In genomic region chr3:75297758-75298111, GRCm38 (mm10) we compare ENCODE assay signal across 24 mouse cellular contexts. TPM values are rescaled to one million over a fixed set of nuclear protein-coding genes. Genes with fewer than 3 reads are reported as not detected.
DNase-seq lines count a peak whose midpoint lies in the region; ATAC-seq and TF ChIP-seq lines count a peak whose summit lies in the region.
"Had no signal": no experiment of that assay in that cellular context is flagged by ENCODE, and none has a peak within 500 bp of the region (broad histone marks: within the 10 kb centered on the region; RNA-seq: fewer than 3 reads in every experiment).

No protein-coding gene starts in this region.

- WGBS in heart, embryonic 13.5 days: 29% methylated on average over 3 of the region's 3 CpGs
- WGBS in hindbrain, embryonic 16.5 days: 27% methylated on average over 3 of the region's 3 CpGs
- WGBS in midbrain, postnatal 0 days: 22% methylated on average over 3 of the region's 3 CpGs
- WGBS in intestine, postnatal 0 days: 50% methylated on average over 3 of the region's 3 CpGs

- no peaks in the 10 kb centered on the region for H3K27me3 ChIP-seq in heart, embryonic 13.5 days (replicated peaks)
- no peaks in the 10 kb centered on the region for H3K27me3 ChIP-seq in hindbrain, embryonic 16.5 days (replicated peaks; ENCODE audit: control insufficient read depth, insufficient read depth, low read length)
- no peaks in the 10 kb centered on the region for H3K27me3 ChIP-seq in midbrain, postnatal 0 days (ENCODE audit: insufficient read depth, low read length)
- no peaks in the 10 kb centered on the region for H3K27me3 ChIP-seq in intestine, postnatal 0 days (replicated peaks; ENCODE audit: control insufficient read depth, insufficient read depth, low read length)
- H3K27me3 ChIP-seq: limb, embryonic 12.5 days; liver, embryonic 13.5 days; midbrain, embryonic 12.5 days had no signal

- H3K4me3 ChIP-seq in heart, embryonic 13.5 days: no peak overlapping the region
- H3K4me3 ChIP-seq in left cerebral cortex, adult 2 months: no peak overlapping the region
- H3K4me3 ChIP-seq in hindbrain, embryonic 16.5 days (ENCODE audit: low read length): no peak overlapping the region
- H3K4me3 ChIP-seq in midbrain, postnatal 0 days (ENCODE audit: low read depth, low read length): no peak overlapping the region
- H3K4me3 ChIP-seq in intestine, postnatal 0 days (ENCODE audit: low read depth, low read length): no peak overlapping the region
- H3K4me3 ChIP-seq: erythroblast, embryonic 14.5 days; limb, embryonic 12.5 days; liver, embryonic 13.5 days; midbrain, embryonic 12.5 days had no signal

- no peak for ATAC-seq in heart, embryonic 13.5 days (ENCODE audit: extremely low read depth, insufficient number of reproducible peaks, low FRiP score, low TSS enrichment)
- peak; percentile 80 for ATAC-seq in hindbrain, embryonic 16.5 days
- ATAC-seq in midbrain, postnatal 0 days (ENCODE audit: low FRiP score): peak; percentile 35; the same call in 1 of the 2 replicates
- ATAC-seq in intestine, postnatal 0 days: no peak

- H3K36me3 ChIP-seq in heart, embryonic 13.5 days: no peaks in the 10 kb centered on the region
- H3K36me3 ChIP-seq in hindbrain, embryonic 16.5 days (ENCODE audit: control insufficient read depth, insufficient read depth, low read length): no peaks in the 10 kb centered on the region
- no peaks in the 10 kb centered on the region for H3K36me3 ChIP-seq in midbrain, postnatal 0 days (ENCODE audit: insufficient read depth, low read length)
- no peaks in the 10 kb centered on the region for H3K36me3 ChIP-seq in intestine, postnatal 0 days (ENCODE audit: control insufficient read depth, insufficient read depth)
- H3K36me3 ChIP-seq: limb, embryonic 12.5 days; liver, embryonic 13.5 days; midbrain, embryonic 12.5 days had no signal

- H3K9ac ChIP-seq in heart, embryonic 13.5 days: no peak overlapping the region
- H3K9ac ChIP-seq in hindbrain, embryonic 16.5 days (ENCODE audit: low read depth, low read length): no peak overlapping the region
- no peak overlapping the region for H3K9ac ChIP-seq in midbrain, postnatal 0 days (replicated peaks; ENCODE audit: low read length, poor library complexity, severe bottlenecking)
- no peak overlapping the region for H3K9ac ChIP-seq in intestine, postnatal 0 days (ENCODE audit: low read depth, low read length)
- H3K9ac ChIP-seq: limb, embryonic 12.5 days; liver, embryonic 13.5 days; lung, embryonic 14.5 days; midbrain, embryonic 12.5 days had no signal

- H3K27ac ChIP-seq in heart, embryonic 13.5 days (replicated peaks): 0 out of 2 replicates have a peak overlapping the region, but pooled peaks have one; percentile 20
- H3K27ac ChIP-seq in left cerebral cortex, adult 2 months: 0 out of 2 replicates have a peak overlapping the region, but pooled peaks have one; percentile 29
- no peak overlapping the region; the same call in 1 of the 2 replicates for H3K27ac ChIP-seq in hindbrain, embryonic 16.5 days (ENCODE audit: low read depth, low read length)
- H3K27ac ChIP-seq in midbrain, postnatal 0 days (ENCODE audit: low read depth, low read length): peak overlapping the region; percentile 43; the same call in 1 of the 2 replicates
- H3K27ac ChIP-seq in intestine, postnatal 0 days (ENCODE audit: low read depth, low read length): no peak overlapping the region
- H3K27ac ChIP-seq: limb, embryonic 12.5 days; liver, embryonic 13.5 days; midbrain, embryonic 12.5 days had no signal

- no peak overlapping the region for H3K4me2 ChIP-seq in heart, embryonic 13.5 days
- H3K4me2 ChIP-seq in hindbrain, embryonic 16.5 days (ENCODE audit: low read length): no peak overlapping the region
- no peak overlapping the region for H3K4me2 ChIP-seq in midbrain, postnatal 0 days (ENCODE audit: low read depth, low read length, poor library complexity, severe bottlenecking)
- H3K4me2 ChIP-seq in intestine, postnatal 0 days (replicated peaks; ENCODE audit: low read depth): no peak overlapping the region
- H3K4me2 ChIP-seq: limb, embryonic 12.5 days; liver, embryonic 13.5 days; lung, embryonic 14.5 days; midbrain, embryonic 12.5 days had no signal

- intact Hi-C loops in heart, postnatal 10 days (cut with DNase I): no loop called here
- intact Hi-C loops in left cerebral cortex, adult 2 months (cut with DNase I): no loop called here
- intact Hi-C loops in left cerebral cortex, postnatal 36 days (cut with DNase I): no loop called here

- H3K9me3 ChIP-seq in heart, embryonic 13.5 days: no peaks in the 10 kb centered on the region
- no peaks in the 10 kb centered on the region for H3K9me3 ChIP-seq in hindbrain, embryonic 16.5 days (ENCODE audit: control insufficient read depth, low read length)
- no peaks in the 10 kb centered on the region for H3K9me3 ChIP-seq in midbrain, postnatal 0 days (ENCODE audit: low read length)
- H3K9me3 ChIP-seq in intestine, postnatal 0 days (ENCODE audit: control insufficient read depth): no peaks in the 10 kb centered on the region
- H3K9me3 ChIP-seq: limb, embryonic 12.5 days; liver, embryonic 13.5 days; midbrain, embryonic 12.5 days had no signal

- no peak for TF ChIP-seq CTCF in left cerebral cortex, adult 2 months (IDR thresholded peaks at IDR 0.05)
- TF ChIP-seq CTCF in midbrain, postnatal 0 days (IDR thresholded peaks at IDR 0.05): no peak
- no peak for TF ChIP-seq CTCF in intestine, postnatal 0 days (IDR thresholded peaks at IDR 0.05; ENCODE audit: low read depth)

- peaks cover 12% of the 10 kb centered on the region for H3K4me1 ChIP-seq in heart, embryonic 13.5 days
- H3K4me1 ChIP-seq in hindbrain, embryonic 16.5 days (ENCODE audit: control insufficient read depth, insufficient read depth, low read depth, low read length): peaks cover 4% of the 10 kb centered on the region; the same call in 1 of the 2 replicates
- H3K4me1 ChIP-seq in midbrain, postnatal 0 days (ENCODE audit: insufficient read depth, low read length): peaks cover 7% of the 10 kb centered on the region; the same call in 1 of the 2 replicates
- no peaks in the 10 kb centered on the region for H3K4me1 ChIP-seq in intestine, postnatal 0 days (replicated peaks; ENCODE audit: control insufficient read depth, insufficient read depth, low read length)
- H3K4me1 ChIP-seq: limb, embryonic 12.5 days; liver, embryonic 13.5 days had no signal

- no peak for DNase-seq in heart, postnatal 10 days
- DNase-seq in left cerebral cortex, adult 2 months (ENCODE audit: extremely low spot score in 1 of 2, low spot score in 2 of 2): no peak
- no peak for DNase-seq in left cerebral cortex, postnatal 36 days (ENCODE audit: low spot score in 2 of 2)
- DNase-seq in midbrain, postnatal 0 days (ENCODE audit: low spot score): no peak
- DNase-seq: cerebellum, adult 9-10 months; gastrocnemius, postnatal 10 days; heart, adult 11 months; kidney, adult 2 months; kidney, postnatal 14 days; liver, embryonic 13.5 days; lung, embryonic 14.5 days; lung, postnatal 4 days; right cerebral cortex, postnatal 4 days; thymus, postnatal 36 days had no signal

RNA-seq across cellular contexts. Expression of gene Serpini2, which starts 27.9 kb away (rescaled TPM):
- 0.20 TPM in 1 of 2 replicates, not detected in the other for polyA plus RNA-seq in heart, embryonic 13.5 days (2015; fragmentation: Nextera tagmentation; extraction: Ambion mirVana)
- not detected for total RNA-seq in heart, postnatal 10 days (2021)
- total RNA-seq in left cerebral cortex, adult 2 months (2021): not detected
- not detected for total RNA-seq in left cerebral cortex, postnatal 36 days (2021)
- not detected in 2 replicates for polyA plus RNA-seq in hindbrain, embryonic 16.5 days (2015; fragmentation: Nextera tagmentation; extraction: Ambion mirVana)
- not detected in 2 replicates for total RNA-seq in midbrain, postnatal 0 days (2014; rRNA removed)
- polyA plus RNA-seq in midbrain, postnatal 0 days (2015; fragmentation: Nextera tagmentation; extraction: Ambion mirVana): not detected in 2 replicates
- polyA plus RNA-seq in intestine, postnatal 0 days (2015; fragmentation: Nextera tagmentation; extraction: Ambion mirVana): 0.10 and 0.21 TPM in 2 replicates
- total RNA-seq: adrenal gland, adult 18-20 months; common myeloid progenitor, adult 5-6 weeks; gastrocnemius, postnatal 10 days had no signal
- polyA plus RNA-seq: embryonic facial prominence, embryonic 11.5 days; erythroblast, embryonic 14.5 days; heart, postnatal 0 days; kidney, adult 2 months; limb, embryonic 12.5 days; liver, embryonic 13.5 days; lung, embryonic 14.5 days; midbrain, embryonic 12.5 days had no signal

Comparison
In these comparisons a context has a peak if more than half of its experiments do, and no peak if none do; other contexts are left out.
1. ATAC-seq: peak in hindbrain, embryonic 16.5 days (single experiment) and midbrain, postnatal 0 days (single experiment); none in heart, embryonic 13.5 days (single experiment) and intestine, postnatal 0 days (single experiment).
2. H3K27ac ChIP-seq: peak in heart, embryonic 13.5 days (single experiment), left cerebral cortex, adult 2 months (single experiment) and midbrain, postnatal 0 days (single experiment); none in hindbrain, embryonic 16.5 days (single experiment) and intestine, postnatal 0 days (single experiment).